Mouse (Mus musculus) layer of hippocampus, adult 2 months (tissue): Measurements from ENCODE around the gene Ttc9c. TPM values are rescaled to one million over a fixed set of nuclear protein-coding genes. Genes with fewer than 3 reads are reported as not detected.
A peak's percentile ranks its signal among the peaks of the same experiment; 100 is the strongest.

Experiments
- DNase-seq, 2 experiments: peaks; one replicate each; pipeline ENCODE4 v3.0.0; 2022; ENCODE audit warnings: low spot score in 2 of 2
- H3K27ac ChIP-seq: fragments of 200-600 bp; 2 replicates; pipeline ENCODE4 v1.8.1; 2022
- H3K4me3 ChIP-seq: fragments of 200-600 bp; 2 replicates; pipeline ENCODE4 v1.8.1; 2022; ENCODE audit warnings: mild to moderate bottlenecking
- CTCF ChIP-seq: fragments of 200-600 bp; conservative IDR thresholded peaks from 2 replicates; pipeline ENCODE4 v1.8.1; 2022; ENCODE audit warnings: antibody characterized with exemption, mild to moderate bottlenecking, moderate library complexity
- total RNA-seq, 2 experiments: library from RNA; stranded (reverse); gene quantifications; 2 replicates each; pipeline ENCODE4 v1.2.3; 2021

Gene Ttc9c
- total RNA-seq, 2 experiments from 2014 or later: 36.5 to 37.9 TPM

DNA sequence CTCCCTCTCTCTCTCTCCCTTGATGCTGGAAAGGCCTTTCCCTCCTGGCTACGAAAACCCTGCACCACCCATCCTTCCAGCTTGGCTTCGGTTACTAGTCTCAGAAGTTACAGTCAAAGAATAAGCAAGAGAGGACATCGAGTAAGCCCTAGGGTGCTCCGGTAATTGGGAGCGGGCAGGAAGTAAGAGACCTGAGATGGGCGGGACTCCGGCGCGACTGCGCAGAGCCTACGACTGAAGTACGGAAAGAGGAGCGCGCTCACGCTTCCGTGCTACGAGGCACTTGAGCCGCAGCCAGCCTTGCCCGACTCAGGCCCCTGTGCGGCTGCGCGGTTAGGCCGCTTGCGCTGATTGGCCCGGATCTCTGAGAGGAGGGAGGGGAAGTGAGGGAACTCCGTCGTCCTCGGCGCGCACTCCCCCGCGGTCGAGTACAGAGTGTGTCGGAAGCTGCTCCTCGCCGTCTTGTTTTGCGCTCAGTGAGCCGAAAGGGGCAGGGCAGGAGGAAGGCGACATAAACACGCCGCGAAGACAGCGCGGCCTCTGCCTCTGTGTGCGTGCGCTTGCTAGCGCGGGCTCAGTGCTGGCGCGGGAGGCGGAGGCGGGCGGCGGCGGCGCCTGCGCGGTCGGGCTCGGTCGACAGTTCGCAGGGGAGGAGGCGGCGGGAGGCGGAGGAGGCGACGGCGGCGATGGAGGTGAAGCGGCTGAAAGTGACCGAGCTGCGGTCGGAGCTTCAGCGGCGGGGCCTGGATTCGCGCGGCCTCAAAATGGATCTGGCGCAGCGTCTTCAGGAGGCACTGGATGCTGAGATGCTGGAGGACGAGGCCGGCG lies 677 bp upstream of the Ttc9c start, which contains the start of gene Hnrnpul2:
TSS of gene Hnrnpul2 (plus strand) at position 415 of the 828 bp plus-strand sequence.
- H3K27ac ChIP-seq: peak within 1 kb of the TSS; percentile 99
- DNase-seq: peak; percentile 97 to 99
- H3K4me3 ChIP-seq: peak within 1 kb of the TSS; percentile 93
- no peak for TF ChIP-seq CTCF

DNA sequence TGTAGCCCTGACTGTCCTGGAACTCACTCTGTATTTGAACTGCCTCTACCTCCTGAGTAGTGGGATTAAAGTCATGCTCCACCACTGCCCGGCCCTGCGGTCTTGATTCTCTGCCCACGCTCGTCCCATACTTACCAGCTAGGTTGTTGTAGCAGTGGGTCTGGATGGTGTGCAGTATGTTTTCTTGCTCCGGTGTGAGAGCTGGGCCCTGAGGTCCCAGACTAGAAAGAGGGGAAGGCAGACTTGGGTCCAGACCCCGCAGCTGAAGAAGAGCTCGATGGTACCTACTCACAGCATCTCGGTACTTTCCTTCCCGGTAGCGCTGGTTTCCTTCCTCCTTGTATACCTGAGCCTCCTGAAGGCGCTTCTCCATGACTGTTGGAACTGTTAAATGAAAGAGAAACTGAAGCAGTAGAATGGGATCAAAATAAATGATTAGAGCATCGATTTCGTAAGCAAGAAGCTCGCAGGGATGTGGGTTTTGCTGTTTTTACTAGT lies 783 bp downstream of the Ttc9c start:
- H3K4me3 ChIP-seq: peak overlapping the region; percentile 93
- TF ChIP-seq CTCF: no peak
- peak overlapping the region; percentile 99 for H3K27ac ChIP-seq
- no peak for DNase-seq

DNA sequence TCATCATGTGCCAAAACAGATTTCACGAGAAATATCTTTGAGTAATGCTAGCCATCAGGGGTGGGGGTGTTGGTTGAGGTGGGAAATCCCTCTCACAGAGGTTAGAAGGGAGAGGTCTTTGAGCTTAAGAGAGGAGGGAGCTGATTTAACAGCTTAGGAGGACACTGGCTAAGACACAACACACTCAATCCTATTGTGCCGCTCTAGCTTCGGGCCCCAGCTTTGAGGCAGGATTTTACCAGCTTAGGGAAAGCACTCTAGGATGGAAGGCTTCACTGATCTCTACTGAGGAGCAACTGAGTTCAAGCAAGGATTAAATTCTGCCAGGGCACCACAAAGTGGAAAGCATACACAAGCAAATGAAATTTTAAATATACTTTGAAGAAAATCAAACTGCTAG lies 2.1 kb downstream of the Ttc9c start:
- TF ChIP-seq CTCF: no peak
- no peak for DNase-seq
- H3K27ac ChIP-seq: no peak overlapping the region
- H3K4me3 ChIP-seq: no peak overlapping the region

DNA sequence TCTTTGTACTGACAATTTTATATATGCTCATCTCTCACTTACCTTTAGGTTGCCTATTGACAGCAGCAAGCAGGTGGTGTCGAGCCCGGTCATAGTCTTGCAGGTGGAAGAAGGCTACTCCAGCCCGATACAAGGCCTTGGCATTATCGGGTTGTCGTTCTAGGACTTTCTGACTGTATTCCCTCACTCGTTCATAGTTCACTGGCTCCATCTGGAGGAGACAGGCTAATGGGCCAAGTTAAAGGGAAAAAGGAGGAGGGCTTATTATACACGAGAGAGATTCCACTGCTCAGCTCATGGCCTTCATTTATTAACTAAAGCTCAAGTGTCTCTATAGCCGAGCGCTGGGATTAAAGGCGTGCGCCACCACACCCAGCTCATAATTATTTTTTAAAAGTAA lies 3.3 kb downstream of the Ttc9c start:
- Histone ChIP-seq H3K4me3 (no peak overlapping the region), H3K27ac (no peak overlapping the region)
- peak; percentile 62 for TF ChIP-seq CTCF
- no peak for DNase-seq

GRCm38 (mm10) chr19:8806810-8807209 lies 12.3 kb downstream of the Ttc9c start:
- H3K4me3 ChIP-seq: no peak overlapping the region
- TF ChIP-seq CTCF: no peak
- DNase-seq: no peak
- H3K27ac ChIP-seq: peak overlapping the region; percentile 44; the same call in 1 of the 2 replicates

DNA sequence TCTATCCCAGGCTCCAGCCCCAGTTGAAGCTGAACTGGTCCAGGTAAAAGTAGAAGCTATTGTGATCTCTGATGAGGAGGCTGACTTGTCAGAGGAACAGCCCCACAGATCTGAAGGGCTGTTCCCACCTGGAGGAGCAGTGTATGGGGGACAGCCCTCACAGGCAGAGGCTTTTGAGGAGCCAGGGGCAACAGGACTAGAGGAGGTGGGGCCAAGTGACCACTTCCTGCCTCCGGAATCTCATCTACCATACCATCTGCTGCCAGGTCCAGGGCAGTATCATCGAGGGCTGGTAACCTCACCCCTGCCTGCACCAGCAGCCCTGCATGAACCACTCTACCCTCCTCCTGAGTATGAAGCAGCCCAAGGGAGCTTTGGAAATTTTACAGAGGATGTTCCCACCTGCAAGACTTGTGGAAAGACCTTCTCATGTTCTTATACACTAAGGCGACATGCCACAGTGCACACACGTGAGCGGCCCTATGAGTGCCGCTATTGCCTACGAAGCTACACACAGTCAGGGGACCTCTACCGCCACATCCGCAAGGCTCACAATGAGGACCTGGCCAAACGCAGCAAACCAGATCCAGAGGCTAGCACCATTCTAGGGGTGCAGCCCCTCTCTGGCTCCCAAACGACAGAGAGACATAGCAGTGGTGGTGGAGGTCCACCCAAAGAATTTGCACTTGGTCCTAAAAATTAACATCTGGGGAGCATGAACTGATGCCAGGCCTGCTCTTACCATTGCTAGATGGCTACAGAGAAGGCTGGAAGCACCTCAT lies 15.1 kb downstream of the Ttc9c start:
- H3K27ac ChIP-seq: no peak overlapping the region
- no peak for DNase-seq
- no peak overlapping the region for H3K4me3 ChIP-seq
- no peak for TF ChIP-seq CTCF

- Histone ChIP-seq H3K27ac (peak overlapping the region; percentile 90; the same call in 1 of the 2 replicates), H3K4me3 (peak overlapping the region; percentile 64)
- TF ChIP-seq CTCF: no peak
- DNase-seq: no peak
These were observed 15.8 kb downstream of the Ttc9c start for GRCm38 (mm10) chr19:8803204-8803780.

- DNase-seq: peak; percentile 91 to 98
- Histone ChIP-seq H3K4me3 (peak within 1 kb of the TSS; percentile 64), H3K27ac (peak within 1 kb of the TSS; percentile 90)
- no peak for TF ChIP-seq CTCF
These were observed 16.9 kb downstream of the Ttc9c start, which contains the start of gene Zbtb3 for GRCm38 (mm10) chr19:8802130-8802821. TSS of gene Zbtb3 (plus strand) at chr19:8802555.

- TF ChIP-seq CTCF: peak; percentile 33
- DNase-seq: no peak
- Histone ChIP-seq H3K4me3 (peak overlapping the region; percentile 92), H3K27ac (peak overlapping the region; percentile 95)
These were observed 20.2 kb downstream of the Ttc9c start for GRCm38 (mm10) chr19:8798947-8799315.

DNA sequence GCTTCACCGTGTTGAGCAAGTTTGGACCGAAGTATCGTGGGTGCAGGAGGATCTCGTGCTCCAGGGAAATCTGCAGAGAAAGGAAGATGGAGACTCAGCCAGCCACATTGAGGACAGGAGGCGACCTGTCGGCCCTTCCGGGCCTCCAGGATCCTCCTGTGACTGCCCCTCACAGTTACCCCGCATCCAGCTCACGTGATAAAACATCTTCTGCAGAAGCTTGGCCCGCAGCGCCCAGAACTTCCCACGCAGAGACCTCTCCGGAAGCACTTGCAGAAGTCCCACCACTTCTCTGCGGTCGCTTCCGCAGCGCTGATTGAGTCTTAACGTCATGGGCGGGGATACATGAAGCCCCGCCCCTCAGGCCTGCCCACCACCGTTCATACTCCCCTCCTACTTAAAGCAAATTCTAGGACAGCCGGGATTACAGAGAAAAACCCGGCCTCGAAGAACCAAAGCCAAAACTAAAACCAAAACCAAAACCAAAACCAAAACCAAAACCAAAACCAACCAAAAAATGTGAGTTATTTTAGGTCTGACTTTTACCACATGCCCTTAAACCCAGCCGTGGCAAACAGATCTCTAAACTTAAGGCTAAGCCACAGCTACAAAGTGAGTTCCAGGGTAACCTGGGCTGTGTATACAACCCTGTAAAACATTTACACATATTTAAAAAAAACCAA lies 20.7 kb downstream of the Ttc9c start, which contains the start of gene Polr2g:
TSS of gene Polr2g (minus strand) at position 314 of the 683 bp plus-strand sequence.
- peak; percentile 89 to 93 for DNase-seq
- TF ChIP-seq CTCF: no peak
- Histone ChIP-seq H3K4me3 (peak within 1 kb of the TSS; percentile 92), H3K27ac (peak within 1 kb of the TSS; percentile 95)

DNA sequence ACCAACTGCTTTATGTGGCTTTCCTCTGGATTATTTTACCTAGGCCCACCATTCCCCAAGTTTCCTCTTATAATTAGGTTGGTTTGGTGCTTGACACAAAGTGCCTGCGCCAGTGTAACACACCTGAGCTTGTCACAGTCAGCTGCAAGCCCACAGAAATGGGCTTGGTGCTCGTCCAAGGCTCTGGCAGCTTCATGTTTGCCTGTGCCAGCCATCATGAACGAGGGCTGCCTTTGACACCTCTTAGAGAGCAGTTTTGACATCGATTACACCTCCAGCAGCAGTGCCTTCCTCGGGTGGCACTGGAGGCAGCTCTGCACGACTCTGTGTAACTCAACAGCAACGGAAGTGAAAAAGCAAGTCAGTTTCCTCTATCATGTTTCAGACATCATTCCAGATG lies 29.0 kb downstream of the Ttc9c start:
- DNase-seq: no peak
- Histone ChIP-seq H3K27ac (peak overlapping the region; percentile 89), H3K4me3 (no peak overlapping the region)
- TF ChIP-seq CTCF: no peak

- Histone ChIP-seq H3K27ac (peak overlapping the region; percentile 89), H3K4me3 (no peak overlapping the region)
- TF ChIP-seq CTCF: no peak
- DNase-seq: peak in 1 of 2 experiments; percentile 34
These were observed 30.0 kb downstream of the Ttc9c start for GRCm38 (mm10) chr19:8789171-8789570.
